ENCODE assay signal across 14 mouse cellular contexts in genomic region chr7:110941116-110941521, GRCm38 (mm10). TPM values are rescaled to one million over a fixed set of nuclear protein-coding genes. Genes with fewer than 3 reads are reported as not detected.
DNase-seq lines count a peak whose midpoint lies in the region; ATAC-seq and TF ChIP-seq lines count a peak whose summit lies in the region.
"Had no signal": no experiment of that assay in that cellular context is flagged by ENCODE, and none has a peak within 500 bp of the region (broad histone marks: within the 10 kb centered on the region; RNA-seq: fewer than 3 reads in every experiment).

No protein-coding gene starts in this region.

- no peaks in the 10 kb centered on the region for H3K79me3 ChIP-seq in C2C12 (ENCODE audit: low read depth)

- no peak overlapping the region for H3K9ac ChIP-seq in heart, embryonic 16.5 days (ENCODE audit: low read length)
- no peak overlapping the region for H3K9ac ChIP-seq in heart, embryonic 11.5 days (ENCODE audit: low read depth, low read length)
- no peak overlapping the region for H3K9ac ChIP-seq in liver, embryonic 16.5 days (ENCODE audit: low read depth, low read length)
- H3K9ac ChIP-seq: hindbrain, embryonic 13.5 days; neural tube, embryonic 13.5 days had no signal

- ATAC-seq in heart, embryonic 16.5 days (replicated peaks; ENCODE audit: extremely low read depth, insufficient read depth, low FRiP score), result no peak
- ATAC-seq in heart, embryonic 11.5 days (replicated peaks; ENCODE audit: insufficient number of reproducible peaks, low FRiP score, low TSS enrichment), result no peak
- peak; percentile 63 for ATAC-seq in common myeloid progenitor, adult 5-6 weeks (replicated peaks; ENCODE audit: low read depth, poor library complexity, severe bottlenecking)
- peak; percentile 49 for ATAC-seq in liver, embryonic 16.5 days (ENCODE audit: low read depth)

- H3K36me3 ChIP-seq in heart, embryonic 16.5 days (ENCODE audit: control insufficient read depth, insufficient read depth), result no peaks in the 10 kb centered on the region
- H3K36me3 ChIP-seq in heart, embryonic 11.5 days (ENCODE audit: control insufficient read depth, insufficient read depth, low read length), result no peaks in the 10 kb centered on the region
- H3K36me3 ChIP-seq in C2C12 (ENCODE audit: control insufficient read depth, insufficient read depth), result no peaks in the 10 kb centered on the region
- H3K36me3 ChIP-seq in liver, embryonic 16.5 days (ENCODE audit: control insufficient read depth, insufficient read depth), result no peaks in the 10 kb centered on the region
- H3K36me3 ChIP-seq: hindbrain, embryonic 13.5 days; neural tube, embryonic 13.5 days had no signal

- TF ChIP-seq CTCF in C2C12 (IDR thresholded peaks at IDR 0.05; ENCODE audit: control insufficient read depth, insufficient read depth, insufficient read length), result no peak

- H3K4me1 ChIP-seq in heart, embryonic 16.5 days (ENCODE audit: control insufficient read depth, insufficient read depth, low read length), result peaks cover 12% of the 10 kb centered on the region
- H3K4me1 ChIP-seq in heart, embryonic 11.5 days (ENCODE audit: control insufficient read depth, insufficient read depth, low read length), result peaks cover 11% of the 10 kb centered on the region
- peaks cover 18% of the 10 kb centered on the region for H3K4me1 ChIP-seq in liver, embryonic 16.5 days (ENCODE audit: control insufficient read depth, low read depth, low read length)
- H3K4me1 ChIP-seq: neural tube, embryonic 13.5 days had no signal

- no peak overlapping the region for H3K4me2 ChIP-seq in heart, embryonic 16.5 days (ENCODE audit: low read depth, low read length)
- H3K4me2 ChIP-seq in heart, embryonic 11.5 days, result no peak overlapping the region
- no peak overlapping the region for H3K4me2 ChIP-seq in liver, embryonic 16.5 days (ENCODE audit: low read depth, low read length)
- H3K4me2 ChIP-seq: hindbrain, embryonic 13.5 days; neural tube, embryonic 13.5 days had no signal

- H3K9me3 ChIP-seq in heart, embryonic 16.5 days (replicated peaks; ENCODE audit: control insufficient read depth, low read length), result no peaks in the 10 kb centered on the region
- no peaks in the 10 kb centered on the region for H3K9me3 ChIP-seq in heart, embryonic 11.5 days (replicated peaks; ENCODE audit: control insufficient read depth, low read length)
- no peaks in the 10 kb centered on the region for H3K9me3 ChIP-seq in liver, embryonic 16.5 days (replicated peaks; ENCODE audit: control insufficient read depth, low read length)
- H3K9me3 ChIP-seq: hindbrain, embryonic 13.5 days; neural tube, embryonic 13.5 days had no signal

- H3K27me3 ChIP-seq in heart, embryonic 16.5 days (ENCODE audit: control insufficient read depth, insufficient read depth, low read length), result no peaks in the 10 kb centered on the region
- H3K27me3 ChIP-seq in heart, embryonic 11.5 days (ENCODE audit: control insufficient read depth, insufficient read depth, low read length), result no peaks in the 10 kb centered on the region
- no peaks in the 10 kb centered on the region for H3K27me3 ChIP-seq in C2C12 (ENCODE audit: control insufficient read depth, insufficient read depth, insufficient read length)
- no peaks in the 10 kb centered on the region for H3K27me3 ChIP-seq in liver, embryonic 16.5 days (ENCODE audit: control insufficient read depth, insufficient read depth, low read depth, low read length)
- H3K27me3 ChIP-seq: hindbrain, embryonic 13.5 days; neural tube, embryonic 13.5 days had no signal

- H3K27ac ChIP-seq in heart, embryonic 16.5 days (ENCODE audit: low read length), result peak overlapping the region; percentile 47
- no peak overlapping the region for H3K27ac ChIP-seq in heart, embryonic 11.5 days (ENCODE audit: low read depth, low read length)
- peak overlapping the region; percentile 39 for H3K27ac ChIP-seq in liver, embryonic 16.5 days (ENCODE audit: low read length)
- H3K27ac ChIP-seq: hindbrain, embryonic 13.5 days; neural tube, embryonic 13.5 days had no signal

- no peak overlapping the region for H3ac ChIP-seq in C2C12 (ENCODE audit: control insufficient read depth, insufficient read length, low read depth)

- H3K79me2 ChIP-seq in C2C12 (ENCODE audit: control insufficient read depth, insufficient read depth), result no peaks in the 10 kb centered on the region

- WGBS in heart, embryonic 16.5 days, result 32% methylated on average over 4 of the region's 4 CpGs
- WGBS in heart, embryonic 11.5 days (ENCODE audit: insufficient replicate concordance), result 48% methylated on average over 4 of the region's 4 CpGs
- 29% methylated on average over 4 of the region's 4 CpGs for WGBS in liver, embryonic 16.5 days (ENCODE audit: insufficient replicate concordance)

- no peak for DNase-seq in spleen, adult 18-20 months
- DNase-seq in cerebellum, adult 11-12 months, result no peak
- DNase-seq in layer of hippocampus, postnatal 25 days (ENCODE audit: extremely low spot score in 1 of 2, low spot score in 1 of 2), result no peak
- DNase-seq: cerebellum, adult 8-10 months; layer of hippocampus, adult 9-11 months; right cerebral cortex, postnatal 4 days had no signal

- H3K4me3 ChIP-seq in heart, embryonic 16.5 days (ENCODE audit: low read length), result no peak overlapping the region
- H3K4me3 ChIP-seq in heart, embryonic 11.5 days (ENCODE audit: low read depth, low read length), result no peak overlapping the region
- no peak overlapping the region for H3K4me3 ChIP-seq in C2C12 (ENCODE audit: insufficient read depth, poor library complexity, severe bottlenecking)
- H3K4me3 ChIP-seq in liver, embryonic 16.5 days (ENCODE audit: low read depth, low read length), result no peak overlapping the region
- H3K4me3 ChIP-seq: erythroblast, embryonic 14.5 days; hindbrain, embryonic 13.5 days; neural tube, embryonic 13.5 days had no signal

TF ChIP-seq in C2C12, 6 proteins besides CTCF, POLR2A, EP300 and RAD21:
- TF ChIP-seq MYOG (IDR thresholded peaks at IDR 0.05; ENCODE audit: control insufficient read depth, extremely low read depth, insufficient read length), result no peak
- TF ChIP-seq MAX (IDR thresholded peaks at IDR 0.05), result peak; percentile 19
TF ChIP-seq in C2C12: peak in this region for 1.

RNA-seq across cellular contexts. Expression of gene Mrvi1, which starts 41.1 kb away (rescaled TPM):
- polyA plus RNA-seq in heart, embryonic 16.5 days (2015; fragmentation: Nextera tagmentation; extraction: Ambion mirVana), result 3.2 and 5.5 TPM in 2 replicates
- polyA plus RNA-seq in heart, embryonic 11.5 days (2014; fragmentation: Nextera tagmentation; extraction: Ambion mirVana), result 6.6 and 7.4 TPM in 2 replicates
- polyA plus RNA-seq in C2C12 (2012; fragmentation: generic; extraction: Trizol), result 0.05 TPM
- 3.4 and 7.0 TPM in 2 replicates for total RNA-seq in common myeloid progenitor, adult 5-6 weeks (2017)
- polyA plus RNA-seq in liver, embryonic 16.5 days (2015; fragmentation: Nextera tagmentation; extraction: Ambion mirVana), result 4.3 and 4.4 TPM in 2 replicates
- total RNA-seq in layer of hippocampus, postnatal 25 days (2021), result 1 to 10 TPM; 3.6 TPM

Comparison
In these comparisons a context has a peak if more than half of its experiments do, and no peak if none do; other contexts are left out.
1. ATAC-seq: peak in common myeloid progenitor, adult 5-6 weeks (single experiment) and liver, embryonic 16.5 days (single experiment); none in heart, embryonic 16.5 days (single experiment) and heart, embryonic 11.5 days (single experiment).